Mouse (Mus musculus) myocyte (in vitro differentiated cells): ENCODE measurements around the gene Wwc1. TPM values are rescaled to one million over a fixed set of nuclear protein-coding genes. Genes with fewer than 3 reads are reported as not detected.

ENCODE experiments used
- H3K27me3 ChIP-seq: one replicate; pipeline ENCODE4 v1.6.1; 2011; ENCODE audit not compliant: control insufficient read depth, insufficient read depth, insufficient read length
- H3K36me3 ChIP-seq: one replicate; pipeline ENCODE4 v1.6.1; 2011; ENCODE audit not compliant: control insufficient read depth, insufficient read depth
- H3K4me2 ChIP-seq: one replicate; pipeline ENCODE4 v1.6.1; 2011; ENCODE audit warnings: low read depth, control low read depth
- H3K4me3 ChIP-seq: one replicate; pipeline ENCODE4 v1.5.1; 2011; ENCODE audit warnings: mild to moderate bottlenecking, control low read depth, moderate library complexity
- H3K79me2 ChIP-seq: one replicate; pipeline ENCODE4 v1.6.1; 2011; ENCODE audit not compliant: control insufficient read depth, insufficient read depth
- H3ac ChIP-seq: one replicate; pipeline ENCODE4 v1.6.1; 2011; ENCODE audit not compliant: control insufficient read depth, insufficient read length
- CEBPB ChIP-seq: IDR thresholded peaks from 2 replicates; pipeline ENCODE4 v1.6.1; 2011; ENCODE audit warnings: mild to moderate bottlenecking, moderate library complexity; ENCODE audit not compliant: poor library complexity, insufficient read depth, severe bottlenecking
- E2F4 ChIP-seq: IDR thresholded peaks from one replicate; pipeline ENCODE4 v1.6.1; 2011; ENCODE audit warnings: mild to moderate bottlenecking, control low read depth, moderate library complexity; ENCODE audit not compliant: insufficient read depth
- MAX ChIP-seq: IDR thresholded peaks from one replicate; pipeline ENCODE4 v1.6.1; 2011; ENCODE audit warnings: low read depth, mild to moderate bottlenecking, control low read depth
- MYOD1 ChIP-seq, 3 experiments: IDR thresholded peaks; one replicate each; pipeline ENCODE4 v1.6.1; 2011; ENCODE audit warnings: control low read depth in 2 of 3, low read depth in 2 of 3, mild to moderate bottlenecking in 2 of 3, moderate library complexity in 1 of 3; ENCODE audit not compliant: insufficient read length in 2 of 3, control insufficient read depth in 1 of 3
- MYOG ChIP-seq, 3 experiments: IDR thresholded peaks; one replicate each; pipeline ENCODE4 v1.6.1; 2011; ENCODE audit warnings: control low read depth in 2 of 3, low read depth in 2 of 3, mild to moderate bottlenecking in 2 of 3; ENCODE audit not compliant: insufficient read length in 2 of 3, control insufficient read depth in 1 of 3, insufficient read depth in 1 of 3
- POLR2A ChIP-seq: IDR thresholded peaks from one replicate; pipeline ENCODE4 v1.6.1; 2011; ENCODE audit warnings: low read depth, mild to moderate bottlenecking, control low read depth, moderate library complexity; ENCODE audit not compliant: insufficient read length
- POLR2AphosphoS2 ChIP-seq: IDR thresholded peaks from one replicate; pipeline ENCODE4 v1.6.1; 2011; ENCODE audit warnings: low read depth, control low read depth; ENCODE audit not compliant: insufficient read length
- REST ChIP-seq: IDR thresholded peaks from one replicate; pipeline ENCODE4 v1.6.1; 2011; ENCODE audit warnings: mild to moderate bottlenecking, control low read depth, moderate library complexity; ENCODE audit not compliant: insufficient read depth, insufficient read length
- SRF ChIP-seq: IDR thresholded peaks from one replicate; pipeline ENCODE4 v1.6.1; 2011; ENCODE audit warnings: low read depth; ENCODE audit not compliant: control insufficient read depth, insufficient read length
- TCF12 ChIP-seq: IDR thresholded peaks from one replicate; pipeline ENCODE4 v1.6.1; 2011; ENCODE audit warnings: mild to moderate bottlenecking, control low read depth; ENCODE audit not compliant: poor library complexity, insufficient read depth, severe bottlenecking
- TCF3 ChIP-seq: IDR thresholded peaks from one replicate; pipeline ENCODE4 v1.6.1; 2011; ENCODE audit warnings: low read depth, control low read depth; ENCODE audit not compliant: insufficient read length
- USF1 ChIP-seq: IDR thresholded peaks from one replicate; pipeline ENCODE4 v1.6.1; 2011; ENCODE audit warnings: low read depth, mild to moderate bottlenecking, control low read depth, moderate library complexity
- polyA plus RNA-seq: library from polyadenylated mRNA; unstranded; fragments of >200 nt; fragmentation: generic; extraction: Trizol; gene quantifications from one replicate; pipeline ENCODE4 v1.2.1, GENCODE M21; 2012; ENCODE audit warnings: missing spikeins

Gene Wwc1
- polyA plus RNA-seq, 1 experiment, result 1.2 TPM

- Histone ChIP-seq H3K4me2 (peak overlapping the region; percentile 98), H3ac (no peak overlapping the region), H3K4me3 (peak overlapping the region; percentile 14), H3K79me2 (peaks cover 17% of the 10 kb centered on the region), H3K36me3 (peaks cover 7% of the 10 kb centered on the region), H3K27me3 (no peaks in the 10 kb centered on the region)
- TF ChIP-seq POLR2AphosphoS2, result no peak
- no peak for TF ChIP-seq POLR2A
- TF ChIP-seq TCF3, result no peak
- TF ChIP-seq SRF, result no peak
- no peak for TF ChIP-seq TCF12
- no peak for TF ChIP-seq CEBPB
- TF ChIP-seq MAX, result no peak
- TF ChIP-seq MYOG (IDR thresholded peaks at IDR 0.05; ENCODE audit: control insufficient read depth in 1 of 3, insufficient read depth in 1 of 3, insufficient read length in 2 of 3, low read depth in 2 of 3), result no peak
These were observed 142.9 kb downstream of the Wwc1 start for GRCm38 (mm10) chr11:35837156-35838126.

- Histone ChIP-seq H3K4me3 (peak within 1 kb of the TSS; percentile 90), H3K27me3 (no peaks in the 10 kb centered on the region), H3ac (peak within 1 kb of the TSS; percentile 48), H3K36me3 (peaks cover 29% of the 10 kb centered on the region), H3K79me2 (peaks cover 48% of the 10 kb centered on the region), H3K4me2 (peak within 1 kb of the TSS; percentile 96)
- peak; percentile 34 for TF ChIP-seq SRF
- TF ChIP-seq USF1, result no peak
- peak; percentile 4 for TF ChIP-seq MAX
- TF ChIP-seq MYOG (IDR thresholded peaks at IDR 0.05; ENCODE audit: control insufficient read depth in 1 of 3, insufficient read depth in 1 of 3, insufficient read length in 2 of 3, low read depth in 2 of 3), result peak in 1 of 3 experiments; percentile 0
- TF ChIP-seq POLR2A, result peak; percentile 90
- peak; percentile 92 for TF ChIP-seq POLR2AphosphoS2
- TF ChIP-seq CEBPB, result no peak
These were observed 146.1 kb downstream of the Wwc1 start, which contains the start of gene Rars for GRCm38 (mm10) chr11:35834022-35834760. Rars (minus strand) TSS chr11:35834506.

GRCm38 (mm10) chr11:35833270-35833669 is 147.1 kb downstream of the Wwc1 start:
- peak overlapping the region; percentile 48 for H3ac ChIP-seq
- H3K36me3 ChIP-seq, result peaks cover 39% of the 10 kb centered on the region
- H3K79me2 ChIP-seq, result peaks cover 48% of the 10 kb centered on the region
- H3K4me2 ChIP-seq, result peak overlapping the region; percentile 96
- TF ChIP-seq SRF (no peak), MYOG (IDR thresholded peaks at IDR 0.05; ENCODE audit: control insufficient read depth in 1 of 3, insufficient read depth in 1 of 3, insufficient read length in 2 of 3, low read depth in 2 of 3) (no peak), MYOD1 (IDR thresholded peaks at IDR 0.05; ENCODE audit: control insufficient read depth in 1 of 3, insufficient read length in 2 of 3, low read depth in 2 of 3) (no peak), POLR2AphosphoS2 (no peak), REST (no peak), TCF3 (no peak), POLR2A (no peak), E2F4 (no peak), TCF12 (no peak), CEBPB (no peak), MAX (no peak), USF1 (no peak)
- no peaks in the 10 kb centered on the region for H3K27me3 ChIP-seq
- peak overlapping the region; percentile 90 for H3K4me3 ChIP-seq

- peak overlapping the region; percentile 96 for H3K4me2 ChIP-seq
- no peak overlapping the region for H3ac ChIP-seq
- no peak for TF ChIP-seq SRF
- TF ChIP-seq CEBPB, result peak; percentile 74; the same call in 1 of the 2 replicates
- H3K36me3 ChIP-seq, result peaks cover 48% of the 10 kb centered on the region
- peaks cover 48% of the 10 kb centered on the region for H3K79me2 ChIP-seq
- peak overlapping the region; percentile 90 for H3K4me3 ChIP-seq
- no peaks in the 10 kb centered on the region for H3K27me3 ChIP-seq
These were observed 148.2 kb downstream of the Wwc1 start for GRCm38 (mm10) chr11:35832139-35832538.

- Histone ChIP-seq H3ac (no peak overlapping the region), H3K4me3 (no peak overlapping the region), H3K36me3 (peaks cover 77% of the 10 kb centered on the region), H3K27me3 (no peaks in the 10 kb centered on the region), H3K4me2 (no peak overlapping the region), H3K79me2 (peaks cover 33% of the 10 kb centered on the region)
- no peak for TF ChIP-seq E2F4
- TF ChIP-seq REST, result no peak
- TF ChIP-seq TCF3, result no peak
- TF ChIP-seq MYOG (IDR thresholded peaks at IDR 0.05; ENCODE audit: control insufficient read depth in 1 of 3, insufficient read depth in 1 of 3, insufficient read length in 2 of 3, low read depth in 2 of 3), result no peak
- no peak for TF ChIP-seq USF1
- TF ChIP-seq SRF, result no peak
- no peak for TF ChIP-seq POLR2AphosphoS2
- TF ChIP-seq MYOD1 (IDR thresholded peaks at IDR 0.05; ENCODE audit: control insufficient read depth in 1 of 3, insufficient read length in 2 of 3, low read depth in 2 of 3), result no peak
These were observed 152.6 kb downstream of the Wwc1 start for GRCm38 (mm10) chr11:35827714-35828113.
